Mouse (Mus musculus): ENCODE results near the gene Gm42906. TPM values are rescaled to one million over a fixed set of nuclear protein-coding genes. Genes with fewer than 3 reads are reported as not detected.

The Gm42906 gene
- polyA plus RNA-seq, 1 experiment from 2014 or later: 0.52 TPM

GRCm38 (mm10) chr5:151223696-151224366 is 204.1 kb downstream of the Gm42906 start:
- 66% methylated on average over 4 of the region's 4 CpGs for WGBS
- no peak overlapping the region for H3K4me3 ChIP-seq (ENCODE audit: low read depth, low read length)
- no peak for TF ChIP-seq CTCF (IDR thresholded peaks at IDR 0.05; ENCODE audit: low read depth)
- TF ChIP-seq EP300 (optimal IDR thresholded peaks at IDR 0.05): no peak
- H3K9me3 ChIP-seq (ENCODE audit: control insufficient read depth, low read length): no peaks in the 10 kb centered on the region
- no peaks in the 10 kb centered on the region for H3K27me3 ChIP-seq (ENCODE audit: control insufficient read depth, insufficient read depth, low read length)
- DNase-seq (ENCODE audit: low spot score) (no peak), ATAC-seq (ENCODE audit: low FRiP score, low TSS enrichment) (no peak)
- no peak overlapping the region for H3K9ac ChIP-seq (ENCODE audit: low read length)
- H3K36me3 ChIP-seq (ENCODE audit: control insufficient read depth, insufficient read depth, low read length): no peaks in the 10 kb centered on the region
- no peak overlapping the region for H3K4me2 ChIP-seq (replicated peaks; ENCODE audit: low read depth)
- H3K4me1 ChIP-seq (replicated peaks; ENCODE audit: control insufficient read depth, insufficient read depth): no peaks in the 10 kb centered on the region
- H3K27ac ChIP-seq (replicated peaks): no peak overlapping the region

DNA sequence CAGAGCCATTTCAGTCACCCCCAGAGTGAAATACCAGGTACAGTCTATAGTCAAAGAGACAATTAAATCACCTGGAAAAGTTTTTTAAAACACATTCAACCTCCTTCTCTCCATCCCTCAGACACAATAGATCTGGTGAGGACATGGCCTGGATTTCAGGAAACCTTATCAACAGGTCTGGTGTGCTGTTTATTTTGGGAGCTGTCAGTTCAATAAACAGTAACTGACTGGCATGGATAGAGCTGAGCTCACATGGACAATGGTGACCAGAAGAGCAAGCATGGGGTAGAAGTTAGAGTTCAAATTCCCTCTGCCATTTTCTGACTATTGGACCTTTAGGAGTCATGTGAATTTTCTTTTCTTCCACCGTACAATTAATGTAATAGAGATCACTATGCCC is 205.2 kb downstream of the Gm42906 start:
- Histone ChIP-seq H3K36me3 (ENCODE audit: control insufficient read depth, insufficient read depth, low read length) (no peaks in the 10 kb centered on the region), H3K4me2 (replicated peaks; ENCODE audit: low read depth) (no peak overlapping the region), H3K27ac (replicated peaks) (no peak overlapping the region), H3K9ac (ENCODE audit: low read length) (no peak overlapping the region), H3K4me3 (ENCODE audit: low read depth, low read length) (no peak overlapping the region), H3K27me3 (ENCODE audit: control insufficient read depth, insufficient read depth, low read length) (no peaks in the 10 kb centered on the region), H3K9me3 (ENCODE audit: control insufficient read depth, low read length) (no peaks in the 10 kb centered on the region), H3K4me1 (replicated peaks; ENCODE audit: control insufficient read depth, insufficient read depth) (no peaks in the 10 kb centered on the region)
- ATAC-seq (ENCODE audit: low FRiP score, low TSS enrichment) (no peak), DNase-seq (ENCODE audit: low spot score) (no peak)
- 94% methylated on average over 1 of the region's 1 CpGs for WGBS
- TF ChIP-seq EP300 (optimal IDR thresholded peaks at IDR 0.05) (no peak), CTCF (IDR thresholded peaks at IDR 0.05; ENCODE audit: low read depth) (no peak)

DNA sequence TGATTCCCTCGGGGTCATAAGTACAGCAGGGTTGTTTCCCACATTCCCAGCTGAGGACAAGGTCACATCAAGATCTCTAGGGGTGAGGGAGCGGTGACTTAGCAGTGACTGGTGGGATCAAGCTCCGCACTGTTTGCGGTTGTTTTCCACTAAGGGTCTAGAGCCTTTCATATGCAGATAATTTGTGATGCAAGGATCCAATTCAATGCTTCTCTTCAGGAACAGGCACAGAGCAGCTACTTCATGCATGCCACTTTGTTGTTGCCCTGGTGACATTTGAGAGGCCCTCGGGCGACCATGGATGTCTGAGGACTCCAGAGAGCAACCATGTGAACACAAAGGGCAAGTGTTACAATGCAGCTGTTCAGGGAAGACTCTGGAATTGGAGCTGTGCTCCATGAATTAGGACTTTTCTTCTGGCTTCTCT is 209.3 kb downstream of the Gm42906 start:
- H3K4me2 ChIP-seq (replicated peaks; ENCODE audit: low read depth): no peak overlapping the region
- no peaks in the 10 kb centered on the region for H3K4me1 ChIP-seq (replicated peaks; ENCODE audit: control insufficient read depth, insufficient read depth)
- no peak overlapping the region for H3K9ac ChIP-seq (ENCODE audit: low read length)
- no peak overlapping the region for H3K27ac ChIP-seq (replicated peaks)
- ATAC-seq (ENCODE audit: low FRiP score, low TSS enrichment): no peak
- no peaks in the 10 kb centered on the region for H3K36me3 ChIP-seq (ENCODE audit: control insufficient read depth, insufficient read depth, low read length)
- H3K9me3 ChIP-seq (ENCODE audit: control insufficient read depth, low read length): no peaks in the 10 kb centered on the region
- no peak overlapping the region for H3K4me3 ChIP-seq (ENCODE audit: low read depth, low read length)
- TF ChIP-seq EP300 (optimal IDR thresholded peaks at IDR 0.05) (no peak), CTCF (IDR thresholded peaks at IDR 0.05; ENCODE audit: low read depth) (no peak)
- WGBS: 65% methylated on average over 6 of the region's 6 CpGs
- no peak for DNase-seq (ENCODE audit: low spot score)
- H3K27me3 ChIP-seq (ENCODE audit: control insufficient read depth, insufficient read depth, low read length): no peaks in the 10 kb centered on the region

- Histone ChIP-seq H3K27ac (replicated peaks) (no peak overlapping the region), H3K4me2 (replicated peaks; ENCODE audit: low read depth) (no peak overlapping the region), H3K27me3 (ENCODE audit: control insufficient read depth, insufficient read depth, low read length) (no peaks in the 10 kb centered on the region), H3K36me3 (ENCODE audit: control insufficient read depth, insufficient read depth, low read length) (no peaks in the 10 kb centered on the region), H3K9me3 (ENCODE audit: control insufficient read depth, low read length) (no peaks in the 10 kb centered on the region), H3K9ac (ENCODE audit: low read length) (no peak overlapping the region), H3K4me3 (ENCODE audit: low read depth, low read length) (no peak overlapping the region), H3K4me1 (replicated peaks; ENCODE audit: control insufficient read depth, insufficient read depth) (no peaks in the 10 kb centered on the region)
- WGBS: 79% methylated on average over 3 of the region's 3 CpGs
- no peak for ATAC-seq (ENCODE audit: low FRiP score, low TSS enrichment)
- no peak for DNase-seq (ENCODE audit: low spot score)
- TF ChIP-seq EP300 (optimal IDR thresholded peaks at IDR 0.05) (no peak), CTCF (IDR thresholded peaks at IDR 0.05; ENCODE audit: low read depth) (no peak)
Observed at GRCm38 (mm10) chr5:151213097-151213496, 214.9 kb downstream of the Gm42906 start.

GRCm38 (mm10) chr5:151210869-151211268 is 217.1 kb downstream of the Gm42906 start:
- 91% methylated on average over 1 of the region's 1 CpGs for whole genome bisulfite sequencing
- Histone ChIP-seq H3K4me1 (replicated peaks; ENCODE audit: control insufficient read depth, insufficient read depth) (no peaks in the 10 kb centered on the region), H3K36me3 (ENCODE audit: control insufficient read depth, insufficient read depth, low read length) (no peaks in the 10 kb centered on the region), H3K27ac (replicated peaks) (no peak overlapping the region), H3K9me3 (ENCODE audit: control insufficient read depth, low read length) (no peaks in the 10 kb centered on the region), H3K27me3 (ENCODE audit: control insufficient read depth, insufficient read depth, low read length) (no peaks in the 10 kb centered on the region), H3K4me2 (replicated peaks; ENCODE audit: low read depth) (no peak overlapping the region), H3K4me3 (ENCODE audit: low read depth, low read length) (no peak overlapping the region), H3K9ac (ENCODE audit: low read length) (no peak overlapping the region)
- TF ChIP-seq CTCF (IDR thresholded peaks at IDR 0.05; ENCODE audit: low read depth) (no peak), EP300 (optimal IDR thresholded peaks at IDR 0.05) (no peak)
- no peak for ATAC-seq (ENCODE audit: low FRiP score, low TSS enrichment)
- no peak for DNase-seq (ENCODE audit: low spot score)

GRCm38 (mm10) chr5:151210060-151210459 is 217.9 kb downstream of the Gm42906 start:
- no peak for DNase-seq (ENCODE audit: low spot score)

More at GRCm38 (mm10) chr5:151210060-151210459, 217.9 kb downstream of the Gm42906 start:
- H3K4me2 ChIP-seq (replicated peaks; ENCODE audit: low read depth): no peak overlapping the region
- ATAC-seq (ENCODE audit: low FRiP score, low TSS enrichment): no peak
- H3K4me3 ChIP-seq (ENCODE audit: low read depth, low read length): no peak overlapping the region
- no peak overlapping the region for H3K9ac ChIP-seq (ENCODE audit: low read length)
- H3K27ac ChIP-seq (replicated peaks): no peak overlapping the region
- no peaks in the 10 kb centered on the region for H3K4me1 ChIP-seq (replicated peaks; ENCODE audit: control insufficient read depth, insufficient read depth)
- TF ChIP-seq CTCF (IDR thresholded peaks at IDR 0.05; ENCODE audit: low read depth): no peak
- TF ChIP-seq EP300 (optimal IDR thresholded peaks at IDR 0.05): no peak
- H3K36me3 ChIP-seq (ENCODE audit: control insufficient read depth, insufficient read depth, low read length): no peaks in the 10 kb centered on the region
- H3K27me3 ChIP-seq (ENCODE audit: control insufficient read depth, insufficient read depth, low read length): no peaks in the 10 kb centered on the region
- 86% methylated on average over 2 of the region's 2 CpGs for WGBS
- no peaks in the 10 kb centered on the region for H3K9me3 ChIP-seq (ENCODE audit: control insufficient read depth, low read length)

Measured in stomach, postnatal 0 days (tissue).